Mouse (Mus musculus) layer of hippocampus, adult 2 months (tissue): Measurements from ENCODE around the gene Dydc2. TPM values are rescaled to one million over a fixed set of nuclear protein-coding genes. Genes with fewer than 3 reads are reported as not detected.
A peak's percentile ranks its signal among the peaks of the same experiment; 100 is the strongest.

Source experiments
- DNase-seq, 2 experiments: peaks; one replicate each; pipeline ENCODE4 v3.0.0; 2022; ENCODE audit warnings: low spot score in 2 of 2
- H3K27ac ChIP-seq: fragments of 200-600 bp; 2 replicates; pipeline ENCODE4 v1.8.1; 2022
- H3K4me3 ChIP-seq: fragments of 200-600 bp; 2 replicates; pipeline ENCODE4 v1.8.1; 2022; ENCODE audit warnings: mild to moderate bottlenecking
- CTCF ChIP-seq: fragments of 200-600 bp; conservative IDR thresholded peaks from 2 replicates; pipeline ENCODE4 v1.8.1; 2022; ENCODE audit warnings: antibody characterized with exemption, mild to moderate bottlenecking, moderate library complexity
- total RNA-seq, 2 experiments: library from RNA; stranded (reverse); gene quantifications; 2 replicates each; pipeline ENCODE4 v1.2.3; 2021

Dydc2 gene
- total RNA-seq, 2 experiments from 2014 or later, result 0.61 to 0.95 TPM

GRCm38 (mm10) chr14:41029303-41029702, 39.7 kb downstream of the Dydc2 start:
- Histone ChIP-seq H3K4me3 (no peak overlapping the region), H3K27ac (no peak overlapping the region)
- no peak for TF ChIP-seq CTCF
- DNase-seq, result no peak

- no peak overlapping the region for H3K4me3 ChIP-seq
- no peak for DNase-seq
- H3K27ac ChIP-seq, result no peak overlapping the region
- TF ChIP-seq CTCF, result no peak
These were observed 43.3 kb downstream of the Dydc2 start for GRCm38 (mm10) chr14:41025594-41026284.

GRCm38 (mm10) chr14:41025087-41025486, 43.9 kb downstream of the Dydc2 start:
- DNase-seq, result no peak
- H3K4me3 ChIP-seq, result no peak overlapping the region
- TF ChIP-seq CTCF, result no peak
- no peak overlapping the region for H3K27ac ChIP-seq

GRCm38 (mm10) chr14:41021246-41021645, 47.8 kb downstream of the Dydc2 start:
- H3K27ac ChIP-seq, result no peak overlapping the region
- DNase-seq, result no peak
- no peak for TF ChIP-seq CTCF
- no peak overlapping the region for H3K4me3 ChIP-seq

DNA sequence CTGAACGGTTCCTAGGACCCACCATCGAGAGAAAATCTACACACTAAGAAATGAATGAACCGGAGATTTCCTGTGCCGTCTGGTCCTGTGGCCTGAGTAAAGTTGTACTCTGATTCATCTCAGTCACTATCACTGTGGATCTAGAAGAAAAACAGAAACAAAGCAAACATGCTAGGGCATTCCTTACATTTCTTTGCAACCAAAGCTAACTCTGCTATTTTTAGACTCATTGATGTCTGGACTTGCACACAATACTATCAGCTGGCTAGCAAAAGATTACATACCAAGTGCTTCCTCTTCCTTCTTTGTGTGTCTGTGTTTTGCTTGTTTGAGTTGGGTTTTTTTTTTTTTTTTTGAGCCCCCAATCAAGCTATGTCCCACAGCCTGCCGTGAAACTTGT, 51.5 kb downstream of the Dydc2 start:
- TF ChIP-seq CTCF, result no peak
- Histone ChIP-seq H3K4me3 (no peak overlapping the region), H3K27ac (no peak overlapping the region)
- no peak for DNase-seq

DNA sequence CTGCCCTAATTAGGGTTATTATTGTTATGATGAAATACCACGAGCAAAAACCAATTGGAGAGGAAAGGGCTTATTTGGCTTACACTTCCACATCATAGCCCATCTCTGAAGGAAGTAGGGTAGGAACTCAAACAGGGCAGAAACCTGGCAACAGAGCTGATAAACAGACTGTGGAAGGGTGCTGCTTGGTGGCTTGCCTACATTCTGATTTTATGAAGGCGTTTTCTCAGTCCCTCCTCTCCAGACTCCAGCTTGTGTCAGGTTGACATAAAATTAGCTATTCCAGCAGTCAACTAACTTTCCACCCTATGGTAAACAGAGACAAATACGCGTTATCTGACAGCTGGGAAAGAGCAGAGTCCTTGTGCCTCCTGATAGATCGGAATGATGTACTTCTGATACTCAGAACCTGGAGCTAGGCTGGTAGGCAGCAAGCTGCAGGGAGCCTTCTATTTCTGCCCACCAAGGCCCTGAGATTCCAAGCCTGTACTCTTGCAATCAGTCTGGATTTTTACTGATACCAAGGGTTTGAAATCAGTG, 54.2 kb downstream of the Dydc2 start:
- Histone ChIP-seq H3K4me3 (no peak overlapping the region), H3K27ac (peak overlapping the region; percentile 95)
- no peak for TF ChIP-seq CTCF
- peak; percentile 23 to 32 for DNase-seq

- H3K27ac ChIP-seq, result peak within 1 kb of the TSS; percentile 95
- TF ChIP-seq CTCF, result no peak; the same call in 1 of the 2 replicates
- peak within 1 kb of the TSS; percentile 71 for H3K4me3 ChIP-seq
- DNase-seq, result peak; percentile 93
These were observed 55.1 kb downstream of the Dydc2 start, which contains the start of gene Fam213a for GRCm38 (mm10) chr14:41013630-41014613. TSS of gene Fam213a (minus strand) at chr14:41013788.

GRCm38 (mm10) chr14:41013143-41013542, 55.9 kb downstream of the Dydc2 start:
- Histone ChIP-seq H3K4me3 (peak overlapping the region; percentile 71), H3K27ac (peak overlapping the region; percentile 95)
- TF ChIP-seq CTCF, result no peak
- no peak for DNase-seq

DNA sequence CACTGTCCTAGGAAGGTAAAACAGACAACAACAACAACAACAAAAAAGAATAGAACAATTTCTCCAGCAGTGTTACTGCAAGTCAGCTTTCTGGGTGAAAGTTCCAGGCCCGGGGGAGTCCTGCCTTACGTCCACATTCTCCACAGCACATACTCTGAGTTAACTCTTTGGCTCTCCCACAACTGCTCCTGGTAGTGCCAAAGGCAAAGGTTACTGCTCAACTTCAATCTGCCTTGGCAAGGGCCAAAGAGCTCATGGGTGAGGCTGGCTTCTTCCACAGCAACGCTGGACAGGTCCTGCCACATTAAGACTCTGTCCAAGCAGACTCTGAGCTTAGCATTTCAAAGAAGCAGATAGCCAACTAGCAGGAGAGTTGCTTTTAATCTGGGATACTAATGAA, 57.1 kb downstream of the Dydc2 start:
- H3K27ac ChIP-seq, result no peak overlapping the region; the same call in 1 of the 2 replicates
- no peak for DNase-seq

DNA sequence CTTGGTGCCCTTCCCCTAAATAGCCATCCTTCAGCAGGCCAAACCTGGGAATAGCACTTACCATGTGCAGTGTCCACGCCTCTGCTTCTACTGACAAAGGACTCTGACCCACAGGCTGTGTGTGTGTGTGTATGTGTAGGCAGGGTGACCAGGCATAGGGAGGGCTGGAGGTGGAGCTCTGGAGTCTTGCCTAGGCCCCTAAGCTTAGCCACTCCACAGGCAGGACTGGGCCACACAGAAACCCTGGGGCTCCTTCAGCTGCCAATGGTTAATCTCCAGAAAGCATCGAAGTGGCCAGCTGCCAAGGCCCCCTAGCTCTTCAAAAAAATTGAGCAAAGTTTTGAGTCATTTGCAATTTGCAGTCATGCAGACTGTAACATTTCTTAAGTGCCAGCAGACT, 60.9 kb downstream of the Dydc2 start:
- Histone ChIP-seq H3K27ac (peak overlapping the region; percentile 79), H3K4me3 (no peak overlapping the region)
- no peak for DNase-seq
- TF ChIP-seq CTCF, result no peak

More for the DNA sequence above, 57.1 kb downstream of the Dydc2 start:
- H3K4me3 ChIP-seq, result no peak overlapping the region
- TF ChIP-seq CTCF, result no peak

DNA sequence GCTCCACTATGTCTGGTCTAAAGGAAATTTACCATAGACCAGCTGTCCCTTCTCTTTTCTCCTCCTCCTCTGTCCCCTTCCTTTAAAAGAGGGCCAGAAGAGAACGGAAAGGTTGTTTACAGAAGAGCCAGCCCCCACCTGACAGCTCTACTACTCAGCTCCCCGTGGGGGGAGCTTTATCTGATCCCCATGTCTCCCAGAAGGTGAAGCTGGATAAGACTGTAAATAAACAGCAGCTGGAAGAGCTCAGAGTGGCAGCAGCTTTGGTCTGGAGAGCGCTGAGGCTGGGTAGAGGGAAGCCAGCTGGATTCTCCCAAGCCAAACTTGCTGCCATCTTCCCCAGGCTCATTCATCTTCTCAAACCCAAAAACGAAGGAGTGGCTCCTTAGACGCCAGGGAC, 61.4 kb downstream of the Dydc2 start:
- H3K4me3 ChIP-seq, result no peak overlapping the region
- no peak for TF ChIP-seq CTCF
- DNase-seq, result no peak
- H3K27ac ChIP-seq, result peak overlapping the region; percentile 79

- TF ChIP-seq CTCF, result no peak
- Histone ChIP-seq H3K27ac (peak overlapping the region; percentile 79), H3K4me3 (no peak overlapping the region)
- DNase-seq, result peak; percentile 33 to 61
These were observed 62.1 kb downstream of the Dydc2 start for GRCm38 (mm10) chr14:41006899-41007298.

- H3K4me3 ChIP-seq, result no peak overlapping the region
- no peak for DNase-seq
- TF ChIP-seq CTCF, result no peak
- peak overlapping the region; percentile 79 for H3K27ac ChIP-seq
These were observed 62.7 kb downstream of the Dydc2 start for GRCm38 (mm10) chr14:41006263-41006662.
